Mouse (Mus musculus) central nervous system, embryonic 18 days (tissue): ENCODE results near the gene Ajuba. TPM values are rescaled to one million over a fixed set of nuclear protein-coding genes. Genes with fewer than 3 reads are reported as not detected.

Source experiments
- polyA plus RNA-seq: library from polyadenylated mRNA; depleted of rRNA; stranded (reverse); fragments of >200 nt; gene quantifications from 2 replicates; pipeline ENCODE4 v1.2.3, GENCODE M21; 2012; rRNA removed

The Ajuba gene
- 5.5 and 6.2 TPM in 2 replicates for polyA plus RNA-seq

GRCm38 (mm10) chr14:54577089-54577982 lies at the start of gene Ajuba:
TSS of gene Ajuba (minus strand) at chr14:54577558.

GRCm38 (mm10) chr14:54621133-54621532 lies 43.8 kb upstream of the Ajuba start, which contains the start of gene Psmb11:
TSS of gene Psmb11 (plus strand) at chr14:54621433.

GRCm38 (mm10) chr14:54617897-54618365 lies 40.6 kb upstream of the Ajuba start, which contains the start of gene Psmb5:
TSS of gene Psmb5 (minus strand) at chr14:54618022.

GRCm38 (mm10) chr14:54605752-54606321 lies 28.5 kb upstream of the Ajuba start, which contains the start of gene 4931414P19Rik:
TSS of gene 4931414P19Rik (minus strand) at chr14:54605993.

GRCm38 (mm10) chr14:54553975-54554769 lies 23.2 kb downstream of the Ajuba start, which contains the start of gene Haus4:
TSS of gene Haus4 (minus strand) at chr14:54554616.

Other genes with a start within 250 kb of the Ajuba start
- 83.9 and 86.0 TPM in 2 replicates for gene Oxa1l, start 216.7 kb downstream of the Ajuba start, polyA plus RNA-seq
- 3.2 and 4.4 TPM in 2 replicates for gene Slc7a7, start 159.8 kb downstream of the Ajuba start, polyA plus RNA-seq
- 261 and 274 TPM in 2 replicates for gene Mrpl52, start 150.6 kb downstream of the Ajuba start, polyA plus RNA-seq
- gene Mmp14, start 145.9 kb downstream of the Ajuba start, polyA plus RNA-seq, result 52.9 and 57.1 TPM in 2 replicates
- gene Lrp10, start 113.4 kb downstream of the Ajuba start, polyA plus RNA-seq, result 29.7 and 31.7 TPM in 2 replicates
- 17.0 and 19.6 TPM in 2 replicates for gene Rem2, start 101.5 kb downstream of the Ajuba start, polyA plus RNA-seq
- 92.5 and 93.8 TPM in 2 replicates for gene Prmt5, start 60.0 kb downstream of the Ajuba start, polyA plus RNA-seq
- 13.7 and 14.3 TPM in 2 replicates for gene Haus4, start 22.9 kb downstream of the Ajuba start, polyA plus RNA-seq
- gene 4931414P19Rik, start 28.4 kb upstream of the Ajuba start, polyA plus RNA-seq, result 8.3 TPM in 2 replicates
- 248 and 267 TPM in 2 replicates for gene Psmb5, start 40.5 kb upstream of the Ajuba start, polyA plus RNA-seq
- gene Psmb11, start 43.9 kb upstream of the Ajuba start, polyA plus RNA-seq, result 0.04 and 0.06 TPM in 2 replicates
- gene Gm17606, start 63.4 kb upstream of the Ajuba start, polyA plus RNA-seq, result not detected in 2 replicates
- 39.6 and 45.5 TPM in 2 replicates for gene Cdh24, start 63.8 kb upstream of the Ajuba start, polyA plus RNA-seq
- 63.9 and 64.6 TPM in 2 replicates for gene 1700123O20Rik, start 108.7 kb upstream of the Ajuba start, polyA plus RNA-seq
- 225 and 264 TPM in 2 replicates for gene Acin1, start 109.4 kb upstream of the Ajuba start, polyA plus RNA-seq
- 0.10 and 0.12 TPM in 2 replicates for gene Gm29776, start 121.3 kb upstream of the Ajuba start, polyA plus RNA-seq
- gene Cebpe, start 134.6 kb upstream of the Ajuba start, polyA plus RNA-seq, result 0.06 and 0.11 TPM in 2 replicates
- 14.4 and 15.7 TPM in 2 replicates for gene Slc7a8, start 204.4 kb upstream of the Ajuba start, polyA plus RNA-seq
- 0.08 TPM in 1 of 2 replicates, not detected in the other for gene Rnf212b, start 236.6 kb upstream of the Ajuba start, polyA plus RNA-seq